Comparison of ENCODE assay signal across 8 mouse cellular contexts in the genomic region with DNA sequence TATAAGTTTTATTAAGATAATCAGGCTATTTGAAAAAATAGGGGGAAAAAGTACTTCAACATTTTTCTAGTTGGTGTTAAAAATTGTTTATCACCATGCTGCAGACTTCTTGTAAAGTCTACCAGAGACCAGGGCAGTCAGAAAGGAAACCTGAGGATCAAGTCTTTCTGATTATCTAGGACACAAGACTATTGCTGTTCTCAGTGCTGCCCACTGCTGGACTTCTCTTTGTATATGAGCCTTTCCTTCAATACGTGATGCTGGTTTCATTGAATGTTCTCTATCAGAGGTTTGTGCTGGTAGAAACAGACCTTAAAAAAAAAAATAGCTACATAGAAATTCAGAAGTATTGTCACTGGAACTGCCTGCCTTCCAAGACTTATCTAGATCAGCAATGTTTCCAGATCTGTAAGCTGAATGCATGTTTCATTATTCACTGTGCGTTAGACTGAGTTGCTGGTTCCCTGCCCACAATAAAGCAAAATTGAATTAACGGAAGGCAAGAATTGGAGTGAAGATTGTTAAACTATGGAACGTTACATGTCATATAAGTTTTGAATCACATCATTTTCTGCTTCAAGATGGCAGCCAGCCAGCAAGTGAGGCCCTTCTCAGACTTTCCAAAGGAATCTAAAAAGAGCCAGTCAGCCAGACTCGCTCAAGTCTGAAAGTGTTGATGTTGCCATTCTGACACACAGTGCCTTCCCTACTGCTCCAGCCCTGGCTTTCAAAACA. TPM values are rescaled to one million over a fixed set of nuclear protein-coding genes. Genes with fewer than 3 reads are reported as not detected.
A peak's percentile ranks its signal among the peaks of the same experiment; 100 is the strongest.
DNase-seq lines count a peak whose midpoint lies in the region; ATAC-seq and TF ChIP-seq lines count a peak whose summit lies in the region.

No protein-coding gene starts in this region.

- no peak overlapping the region for H3K9ac ChIP-seq in heart, embryonic 12.5 days
- H3K9ac ChIP-seq in MEL (ENCODE audit: control insufficient read depth, low read depth, low read length, poor library complexity, severe bottlenecking): no peak overlapping the region

- DNase-seq in heart, postnatal 4 days: peak; percentile 33
- peak; percentile 71 for DNase-seq in 3T3-L1 (ENCODE audit: low read depth, low spot score)
- DNase-seq in MEL (ENCODE audit: low read depth, low spot score): peak; percentile 62
- peak; percentile 65 to 69 for DNase-seq in kidney, postnatal 4 days
- no peak for DNase-seq in MN1 (ENCODE audit: low spot score)
- DNase-seq in adrenal gland, postnatal 4 days (ENCODE audit: low spot score in 2 of 2): no peak
- DNase-seq in gastrocnemius, adult 8-10 months (ENCODE audit: low spot score in 2 of 2): no peak

- no peak overlapping the region for H3K27ac ChIP-seq in heart, embryonic 12.5 days (ENCODE audit: poor library complexity, severe bottlenecking)
- no peak overlapping the region for H3K27ac ChIP-seq in MEL (ENCODE audit: control insufficient read depth, low read depth, low read length)

- no peak overlapping the region for H3K4me2 ChIP-seq in heart, embryonic 12.5 days

- H3K79me2 ChIP-seq in MEL (ENCODE audit: control insufficient read depth, insufficient read depth, low read length, poor library complexity): no peaks in the 10 kb centered on the region

- TF ChIP-seq POLR2A in MEL (IDR thresholded peaks at IDR 0.05; ENCODE audit: control insufficient read depth in 1 of 2, insufficient read depth in 1 of 2, low read depth in 1 of 2, low read length in 2 of 2, poor library complexity in 1 of 2): no peak

- H3K36me3 ChIP-seq in heart, embryonic 12.5 days: no peaks in the 10 kb centered on the region
- H3K36me3 ChIP-seq in MEL (ENCODE audit: control insufficient read depth in 1 of 2, insufficient read depth in 2 of 2, low read length in 2 of 2): no peaks in the 10 kb centered on the region

- H3K4me1 ChIP-seq in heart, embryonic 12.5 days (replicated peaks): peaks cover 13% of the 10 kb centered on the region
- no peaks in the 10 kb centered on the region for H3K4me1 ChIP-seq in MEL (ENCODE audit: control insufficient read depth in 1 of 2, insufficient read depth in 2 of 2, low read length in 2 of 2)

- peak; percentile 24 to 50; a peak in 2 of 4 replicates for TF ChIP-seq EP300 in MEL (IDR thresholded peaks at IDR 0.05; ENCODE audit: low read depth in 1 of 2, low read length in 2 of 2)

- 68% methylated on average over 5 of the region's 5 CpGs for WGBS in heart, embryonic 12.5 days

- ATAC-seq in heart, embryonic 12.5 days (ENCODE audit: insufficient number of reproducible peaks, low FRiP score): no peak

- H3K9me3 ChIP-seq in heart, embryonic 12.5 days (replicated peaks): no peaks in the 10 kb centered on the region
- no peaks in the 10 kb centered on the region for H3K9me3 ChIP-seq in MEL (replicated peaks; ENCODE audit: insufficient read depth, low read length)

- TF ChIP-seq RAD21 in MEL (IDR thresholded peaks at IDR 0.05; ENCODE audit: low read depth, low read length): peak; percentile 11

- peak in 2 of 3 experiments; percentile 22 to 58; a peak in 3 of 6 replicates for TF ChIP-seq CTCF in MEL (IDR thresholded peaks at IDR 0.05 in 2 of 3, conservative IDR thresholded peaks at IDR 0.05 in 1 of 3; ENCODE audit: control insufficient read depth in 1 of 3, insufficient read depth in 1 of 3, low read depth in 2 of 3, low read length in 3 of 3, poor library complexity in 1 of 3, severe bottlenecking in 1 of 3)

- no peaks in the 10 kb centered on the region for H3K27me3 ChIP-seq in heart, embryonic 12.5 days (replicated peaks)
- H3K27me3 ChIP-seq in MEL (ENCODE audit: control insufficient read depth in 1 of 2, insufficient read depth in 2 of 2, low read length in 2 of 2): peaks cover 4 to 5% of the 10 kb centered on the region in 2 experiments; a peak in 3 of 4 replicates

- H3K4me3 ChIP-seq in heart, embryonic 12.5 days: no peak overlapping the region
- H3K4me3 ChIP-seq in MEL (ENCODE audit: control insufficient read depth in 1 of 2, insufficient read depth in 1 of 2, low read depth in 2 of 2, low read length in 2 of 2): no peak overlapping the region

TF ChIP-seq in MEL, 35 proteins besides CTCF, POLR2A, EP300 and RAD21:
- TF ChIP-seq SMC3 (IDR thresholded peaks at IDR 0.05; ENCODE audit: low read depth, low read length) (peak; percentile 53), MAFK (IDR thresholded peaks at IDR 0.05; ENCODE audit: borderline replicate concordance, low read depth, low read length) (no peak), TAL1 (IDR thresholded peaks at IDR 0.05; ENCODE audit: low read length) (no peak), CHD2 (IDR thresholded peaks at IDR 0.05; ENCODE audit: low read length) (no peak), GATA1 (IDR thresholded peaks at IDR 0.05; ENCODE audit: low read depth, low read length) (peak; percentile 20; the same call in 1 of the 2 replicates), TCF12 (IDR thresholded peaks at IDR 0.05; ENCODE audit: low read depth, low read length) (0 out of 2 replicates have a peak, but pooled peaks have one; percentile 9)

RNA-seq across cellular contexts. Expression of a gene that starts 21.0 kb away (rescaled TPM):
- 10 to 100 TPM; 12.1 to 12.8 TPM for total RNA-seq in heart, postnatal 4 days (2021)
- 20.3 and 21.8 TPM in 2 replicates for polyA plus RNA-seq in heart, embryonic 12.5 days (2016; fragmentation: Nextera tagmentation; extraction: Ambion mirVana)
- total RNA-seq in MEL (2012; rRNA removed): 43.6 and 45.1 TPM in 2 replicates
- polyA plus RNA-seq in MEL (2012; ENCODE audit: insufficient read depth in 1 of 2, insufficient read length in 2 of 2, low read depth in 1 of 2, low replicate concordance in 2 of 2, missing spikeins in 1 of 2): 10 to 100 TPM; 46.5 to 48.4 TPM
- total RNA-seq in adrenal gland, postnatal 4 days (2021): 10 to 100 TPM; 23.5 to 26.9 TPM
- 10 to 100 TPM in 2 of 4 experiments, 1 to 10 TPM in 2; 7.9 to 11.7 (median 9.2) TPM for total RNA-seq in gastrocnemius, adult 8-10 months (2022)

RNA-seq across cellular contexts. Expression of a gene that starts 32.6 kb away (rescaled TPM):
- total RNA-seq in heart, postnatal 4 days (2021): under 1 TPM; 0.36 to 0.38 TPM
- polyA plus RNA-seq in heart, embryonic 12.5 days (2016; fragmentation: Nextera tagmentation; extraction: Ambion mirVana): 0.23 and 0.31 TPM in 2 replicates
- not detected in 2 replicates for total RNA-seq in MEL (2012; rRNA removed)
- not detected for polyA plus RNA-seq in MEL (2012; ENCODE audit: insufficient read depth in 1 of 2, insufficient read length in 2 of 2, low read depth in 1 of 2, low replicate concordance in 2 of 2, missing spikeins in 1 of 2)
- 1 to 10 TPM in 1 of 2 experiments, under 1 TPM in 1; 0.68 to 1.8 TPM for total RNA-seq in adrenal gland, postnatal 4 days (2021)
- total RNA-seq in gastrocnemius, adult 8-10 months (2022): 1 to 10 TPM; 1.9 to 4.1 (median 2.8) TPM

Comparison
In these comparisons a context has a peak if more than half of its experiments do, and no peak if none do; other contexts are left out.
1. DNase-seq: peak in heart, postnatal 4 days (single experiment), 3T3-L1 (single experiment), MEL (single experiment) and kidney, postnatal 4 days (2 of 2); none in MN1 (single experiment), adrenal gland, postnatal 4 days (0 of 2) and gastrocnemius, adult 8-10 months (0 of 2).